Mouse (Mus musculus): Measurements from ENCODE around the gene Nnmt.

DNA sequence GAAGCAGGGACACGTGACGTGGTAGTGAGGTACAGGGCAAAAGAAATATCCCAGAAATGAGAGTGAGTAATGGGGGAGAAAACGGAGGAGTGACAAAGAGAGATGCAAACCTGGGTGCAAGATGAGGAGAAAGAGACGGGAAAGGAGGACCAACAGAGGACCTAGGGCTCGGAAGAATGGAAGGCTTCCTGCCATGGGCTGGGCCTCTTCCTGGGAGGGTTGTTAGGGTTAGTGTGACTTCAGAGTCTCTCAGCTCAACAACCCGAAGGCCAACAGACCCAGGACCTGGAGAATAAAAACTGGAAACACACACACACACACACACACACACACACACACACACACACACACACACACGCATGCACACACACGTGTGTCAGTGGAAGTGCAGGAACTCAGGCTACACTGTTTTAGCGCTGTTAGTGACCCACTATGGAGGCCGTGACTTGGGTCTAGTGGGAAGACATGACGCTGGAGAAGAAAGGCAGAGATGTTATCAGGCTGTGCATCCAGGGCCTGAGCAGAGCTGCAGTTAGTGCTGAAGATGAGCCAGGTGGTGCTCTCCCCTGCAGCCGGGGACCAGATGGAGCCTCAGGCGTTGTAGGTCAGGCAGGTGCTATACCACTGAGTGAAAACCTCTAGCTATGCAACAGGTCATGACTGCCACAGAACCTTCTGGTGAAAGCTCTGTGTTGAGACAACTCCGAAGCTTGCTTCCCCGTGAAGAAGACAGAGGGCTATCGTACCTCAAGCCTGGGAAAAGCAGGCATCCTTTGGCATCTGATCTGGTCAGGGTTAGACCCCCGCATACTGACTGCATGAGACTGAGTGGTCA lies 45.1 kb upstream of the Nnmt start:
- TF ChIP-seq POLR2A (IDR thresholded peaks at IDR 0.05; ENCODE audit: borderline replicate concordance, extremely low read depth, low read depth, low read length) (no peak), CTCF (IDR thresholded peaks at IDR 0.05; ENCODE audit: insufficient read depth, low read length) (no peak)
